Mouse (Mus musculus) olfactory bulb, adult 2 months (tissue): ENCODE data around the gene Bach2.

Experiments used
- CTCF ChIP-seq: fragments of 200-500 bp; IDR thresholded peaks from 2 replicates; pipeline ENCODE4 v1.5.1; 2012; ENCODE audit warnings: low read depth, mild to moderate bottlenecking, low read length, moderate library complexity; ENCODE audit not compliant: insufficient read depth
- POLR2A ChIP-seq: fragments of 200-500 bp; IDR thresholded peaks from 2 replicates; pipeline ENCODE4 v1.6.1; 2012; ENCODE audit warnings: mild to moderate bottlenecking, low read depth, low read length, moderate library complexity; ENCODE audit not compliant: insufficient read depth

- TF ChIP-seq CTCF (no peak), POLR2A (no peak)
These were observed 97.1 kb downstream of the Bach2 start for GRCm38 (mm10) chr4:32335659-32336058.
